Mouse (Mus musculus) ES-E14 (cell line): Measurements from ENCODE around the gene Il6.
"Not testable (repeated sequence)": the region's sequence is repeated elsewhere in the genome, so short reads cannot be mapped to it uniquely, and the experiment has no call there.

Source experiments
- CHD2 ChIP-seq: IDR thresholded peaks from 2 replicates; pipeline ENCODE4 v1.6.1; 2014; ENCODE audit warnings: mild to moderate bottlenecking, low read depth, low read length, inconsistent platforms
- ZNF384 ChIP-seq: IDR thresholded peaks from 2 replicates; pipeline ENCODE4 v1.6.1; 2012; ENCODE audit warnings: low read depth, low read length, inconsistent platforms

DNA sequence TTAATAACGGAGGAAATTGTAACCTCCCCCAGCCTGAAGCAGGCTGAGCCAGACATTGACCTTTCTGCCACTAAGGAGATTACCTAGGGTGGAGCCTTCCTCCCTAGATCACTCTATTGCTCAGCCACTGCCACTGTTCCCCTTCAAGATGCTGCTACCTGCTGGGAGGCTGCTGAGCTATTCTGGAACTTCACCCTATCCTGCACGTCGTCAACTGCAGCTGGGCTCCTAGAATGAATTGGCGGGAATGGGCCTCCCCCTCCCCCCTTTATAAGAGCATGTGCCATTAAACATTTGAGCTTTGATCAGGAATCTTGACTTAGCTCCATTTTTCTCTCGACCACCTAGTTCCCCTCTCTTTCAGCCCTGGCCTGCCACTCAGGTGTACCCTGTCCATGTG lies 46.7 kb downstream of the Il6 start:
- not testable (repeated sequence) for TF ChIP-seq CHD2, ZNF384
